Mouse (Mus musculus) neural tube, embryonic 10.5 days (tissue): ENCODE measurements around the gene Cic.
A peak's percentile ranks its signal among the peaks of the same experiment; 100 is the strongest.
"Not testable (repeated sequence)": the region's sequence is repeated elsewhere in the genome, so short reads cannot be mapped to it uniquely, and the experiment has no call there.

ENCODE experiments used
- DNase-seq: peaks from one replicate; pipeline ENCODE4 v3.0.0-alpha.2; 2017; ENCODE audit warnings: low spot score; ENCODE audit errors: extremely low spot score

Gene Cic

GRCm38 (mm10) chr7:25303685-25304006, 36.1 kb downstream of the Cic start:
- no peak for DNase-seq

- no peak for DNase-seq
Measured at GRCm38 (mm10) chr7:25305481-25305880, 38.0 kb downstream of the Cic start.

- DNase-seq: peak; percentile 78
Measured at GRCm38 (mm10) chr7:25305956-25306613, 38.6 kb downstream of the Cic start, which contains the start of gene Tmem145. TSS of gene Tmem145 (plus strand) at chr7:25306106.

GRCm38 (mm10) chr7:25306614-25306996, 39.1 kb downstream of the Cic start:
- DNase-seq: no peak

- DNase-seq: no peak
Measured at GRCm38 (mm10) chr7:25308702-25309318, 41.3 kb downstream of the Cic start.

- no peak for DNase-seq
Measured at GRCm38 (mm10) chr7:25309425-25309824, 41.9 kb downstream of the Cic start.

- no peak for DNase-seq
Measured at GRCm38 (mm10) chr7:25311193-25311592, 43.7 kb downstream of the Cic start.

- DNase-seq: no peak
Measured at GRCm38 (mm10) chr7:25313325-25313724, 45.8 kb downstream of the Cic start.

GRCm38 (mm10) chr7:25314606-25315305, 47.3 kb downstream of the Cic start:
- DNase-seq: no peak

- peak; percentile 50 for DNase-seq
Measured at GRCm38 (mm10) chr7:25315306-25316041, 48.0 kb downstream of the Cic start.

GRCm38 (mm10) chr7:25316532-25317445, 49.3 kb downstream of the Cic start, which contains the start of gene Megf8:
TSS of gene Megf8 (plus strand) at chr7:25317164.
- peak; percentile 95 for DNase-seq

- DNase-seq: no peak
Measured at GRCm38 (mm10) chr7:25317446-25317999, 50.0 kb downstream of the Cic start.

- DNase-seq: peak; percentile 75
Measured at GRCm38 (mm10) chr7:25322058-25322484, 54.6 kb downstream of the Cic start.

- DNase-seq: no peak
Measured at GRCm38 (mm10) chr7:25323219-25323618, 55.7 kb downstream of the Cic start.

- DNase-seq: not testable (repeated sequence)
Measured at GRCm38 (mm10) chr7:25325431-25325830, 57.9 kb downstream of the Cic start.

- no peak for DNase-seq
Measured at GRCm38 (mm10) chr7:25326233-25326632, 58.7 kb downstream of the Cic start.

- peak; percentile 74 for DNase-seq
Measured at GRCm38 (mm10) chr7:25333596-25334307, 66.2 kb downstream of the Cic start.

GRCm38 (mm10) chr7:25334472-25334871, 67.0 kb downstream of the Cic start:
- no peak for DNase-seq

- DNase-seq: no peak
Measured at GRCm38 (mm10) chr7:25339329-25339728, 71.8 kb downstream of the Cic start.
